Mouse (Mus musculus) testis, adult 2 months (tissue): ENCODE data around the gene Fkbp11. TPM values are rescaled to one million over a fixed set of nuclear protein-coding genes. Genes with fewer than 3 reads are reported as not detected.
A peak's percentile ranks its signal among the peaks of the same experiment; 100 is the strongest.

Experiments
- H3K27ac ChIP-seq: fragments of 200-500 bp; 2 replicates; pipeline ENCODE4 v1.5.1; 2012; ENCODE audit warnings: low read depth, low read length; ENCODE audit not compliant: control insufficient read depth, insufficient read depth
- H3K27me3 ChIP-seq: fragments of 200-500 bp; 2 replicates; pipeline ENCODE4 v1.6.1; 2012; ENCODE audit warnings: mild to moderate bottlenecking, low read length, moderate library complexity; ENCODE audit not compliant: control insufficient read depth, insufficient read depth
- H3K36me3 ChIP-seq: fragments of 200-500 bp; 2 replicates; pipeline ENCODE4 v1.6.1; 2012; ENCODE audit warnings: mild to moderate bottlenecking, low read length; ENCODE audit not compliant: control insufficient read depth, insufficient read depth
- H3K4me1 ChIP-seq: fragments of 200-500 bp; 2 replicates; pipeline ENCODE4 v1.6.1; 2012; ENCODE audit warnings: low read length; ENCODE audit not compliant: control insufficient read depth, insufficient read depth
- H3K4me3 ChIP-seq: fragments of 200-500 bp; 2 replicates; pipeline ENCODE4 v1.5.1; 2012; ENCODE audit warnings: low read depth, mild to moderate bottlenecking, low read length, moderate library complexity, mixed read lengths; ENCODE audit not compliant: control insufficient read depth
- CTCF ChIP-seq: fragments of 200-500 bp; IDR thresholded peaks from 2 replicates; pipeline ENCODE4 v1.5.1; 2012; ENCODE audit warnings: low read depth, mild to moderate bottlenecking, inconsistent platforms, low read length, moderate library complexity; ENCODE audit not compliant: control insufficient read depth, insufficient read depth, insufficient replicate concordance
- POLR2A ChIP-seq: fragments of 200-500 bp; IDR thresholded peaks from 2 replicates; pipeline ENCODE4 v1.6.1; 2012; ENCODE audit warnings: low read depth, mild to moderate bottlenecking, inconsistent platforms, low read length, moderate library complexity; ENCODE audit not compliant: control insufficient read depth
- polyA plus RNA-seq: library from polyadenylated mRNA; depleted of rRNA; stranded (reverse); fragments of >200 nt; gene quantifications from 2 replicates; pipeline ENCODE4 v1.2.3, GENCODE M21; 2012

The Fkbp11 gene
- polyA plus RNA-seq, 1 experiment, result 1.0 TPM

DNA sequence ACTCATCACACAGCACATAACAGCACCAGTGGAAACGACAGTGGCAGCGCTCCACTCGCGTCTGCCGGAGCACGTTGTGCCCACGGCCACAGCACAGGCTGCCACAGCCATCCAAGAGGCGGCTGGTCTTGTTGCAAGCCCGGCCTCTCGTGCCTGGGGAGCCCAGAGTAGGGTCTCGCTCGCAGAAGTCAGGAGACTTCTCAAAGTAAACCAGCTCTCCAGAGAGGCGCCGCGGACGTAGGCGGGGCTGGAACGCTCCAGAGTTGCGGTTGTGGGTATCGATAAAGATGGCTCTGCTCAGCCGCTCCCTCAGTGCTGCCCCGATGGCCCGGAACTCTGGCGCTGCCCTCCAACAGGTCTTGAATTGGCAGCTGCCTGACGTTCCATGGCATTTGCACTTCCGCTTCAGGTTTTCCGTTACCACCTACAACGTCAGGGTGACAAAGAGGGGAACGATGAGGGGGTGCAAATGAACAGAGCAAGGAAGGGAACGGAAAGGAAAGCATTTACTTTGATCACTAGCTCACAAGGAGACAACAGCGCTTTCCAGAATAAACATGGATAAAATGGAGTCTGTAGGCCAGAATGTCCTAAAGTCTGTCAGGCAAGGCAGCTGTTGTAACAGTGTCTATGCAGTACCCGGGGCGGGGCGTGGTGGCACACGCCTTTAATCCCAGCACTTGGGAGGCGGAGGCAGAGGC is 44.7 kb upstream of the Fkbp11 start:
- Histone ChIP-seq H3K4me3 (peak overlapping the region; percentile 70), H3K27me3 (peaks cover 2% of the 10 kb centered on the region), H3K36me3 (no peaks in the 10 kb centered on the region), H3K27ac (peak overlapping the region; percentile 86), H3K4me1 (peaks cover 32% of the 10 kb centered on the region)
- no peak for TF ChIP-seq CTCF

- H3K4me3 ChIP-seq, result peak overlapping the region; percentile 70
- H3K4me1 ChIP-seq, result peaks cover 25% of the 10 kb centered on the region
- no peaks in the 10 kb centered on the region for H3K36me3 ChIP-seq
- peak overlapping the region; percentile 58; the same call in 1 of the 2 replicates for H3K27ac ChIP-seq
- H3K27me3 ChIP-seq, result no peaks in the 10 kb centered on the region; the same call in 1 of the 2 replicates
- no peak for TF ChIP-seq POLR2A
- TF ChIP-seq CTCF, result no peak
Observed at GRCm38 (mm10) chr15:98771813-98772425, 43.9 kb upstream of the Fkbp11 start.

DNA sequence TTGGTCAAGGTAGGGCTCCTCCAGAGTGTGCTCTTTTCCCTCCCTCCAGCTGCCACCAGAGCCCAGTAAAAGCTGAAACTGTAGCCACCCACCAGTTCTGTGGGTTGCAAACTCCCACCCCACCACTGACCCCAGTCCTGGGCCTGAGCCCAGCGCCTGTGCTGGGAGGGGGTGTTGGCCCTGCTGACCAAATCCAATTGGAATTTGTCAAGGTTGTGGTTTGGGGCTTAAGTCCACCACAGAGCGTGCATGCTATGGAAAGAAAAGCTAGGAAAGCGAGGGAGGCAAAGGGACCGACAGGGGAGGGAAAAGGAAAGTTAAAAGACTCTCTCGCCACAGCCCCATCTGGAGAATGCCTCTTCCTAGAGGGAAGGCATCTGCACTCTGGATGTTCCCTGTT is 40.3 kb upstream of the Fkbp11 start:
- H3K27ac ChIP-seq, result no peak overlapping the region
- H3K27me3 ChIP-seq, result no peaks in the 10 kb centered on the region
- TF ChIP-seq POLR2A (no peak), CTCF (no peak)
- H3K36me3 ChIP-seq, result no peaks in the 10 kb centered on the region
- H3K4me1 ChIP-seq, result peaks cover 9% of the 10 kb centered on the region
- H3K4me3 ChIP-seq, result no peak overlapping the region

GRCm38 (mm10) chr15:98765929-98766328 is 37.9 kb upstream of the Fkbp11 start:
- no peaks in the 10 kb centered on the region for H3K36me3 ChIP-seq
- H3K4me3 ChIP-seq, result no peak overlapping the region
- H3K4me1 ChIP-seq, result peaks cover 3% of the 10 kb centered on the region
- TF ChIP-seq CTCF (no peak), POLR2A (no peak)
- H3K27me3 ChIP-seq, result no peaks in the 10 kb centered on the region
- no peak overlapping the region for H3K27ac ChIP-seq

GRCm38 (mm10) chr15:98762670-98763529 is 34.9 kb upstream of the Fkbp11 start, which contains the start of gene Arf3:
Gene Arf3, minus strand, starts transcription at chr15:98763214.
- no peaks in the 10 kb centered on the region for H3K36me3 ChIP-seq
- TF ChIP-seq CTCF, result no peak
- TF ChIP-seq POLR2A, result peak; percentile 95
- no peaks in the 10 kb centered on the region for H3K27me3 ChIP-seq
- peak within 1 kb of the TSS; percentile 87 for H3K4me3 ChIP-seq
- H3K4me1 ChIP-seq, result peaks cover 3% of the 10 kb centered on the region
- H3K27ac ChIP-seq, result peak within 1 kb of the TSS; percentile 68

GRCm38 (mm10) chr15:98762201-98762621 is 34.2 kb upstream of the Fkbp11 start:
- peak overlapping the region; percentile 87 for H3K4me3 ChIP-seq
- no peaks in the 10 kb centered on the region for H3K27me3 ChIP-seq
- TF ChIP-seq POLR2A (no peak), CTCF (no peak)
- H3K27ac ChIP-seq, result peak overlapping the region; percentile 2; the same call in 1 of the 2 replicates
- H3K36me3 ChIP-seq, result no peaks in the 10 kb centered on the region
- peaks cover 3% of the 10 kb centered on the region for H3K4me1 ChIP-seq

GRCm38 (mm10) chr15:98754125-98754524 is 26.1 kb upstream of the Fkbp11 start:
- Histone ChIP-seq H3K27ac (no peak overlapping the region), H3K4me1 (no peaks in the 10 kb centered on the region; the same call in 1 of the 2 replicates), H3K4me3 (no peak overlapping the region), H3K27me3 (no peaks in the 10 kb centered on the region), H3K36me3 (no peaks in the 10 kb centered on the region; the same call in 1 of the 2 replicates)
- no peak for TF ChIP-seq POLR2A
- no peak for TF ChIP-seq CTCF
